Mouse (Mus musculus): ENCODE data around the gene Sncb. TPM values are rescaled to one million over a fixed set of nuclear protein-coding genes. Genes with fewer than 3 reads are reported as not detected.

Sncb gene
- polyA plus RNA-seq, 1 experiment from 2014 or later, result not detected

- peak; percentile 25 for DNase-seq (ENCODE audit: low spot score)
- ATAC-seq (ENCODE audit: insufficient number of reproducible peaks, low FRiP score, low TSS enrichment, low read depth), result no peak
- Histone ChIP-seq H3K27ac (replicated peaks; ENCODE audit: low read depth, low read length) (no peak overlapping the region), H3K9me3 (ENCODE audit: control insufficient read depth, low read length) (no peaks in the 10 kb centered on the region), H3K4me3 (ENCODE audit: low read depth, low read length) (peak overlapping the region; percentile 26), H3K4me1 (ENCODE audit: control insufficient read depth, insufficient read depth, low read length) (no peaks in the 10 kb centered on the region; the same call in 1 of the 2 replicates), H3K9ac (ENCODE audit: low read length) (no peak overlapping the region), H3K36me3 (ENCODE audit: control insufficient read depth, insufficient read depth, low read length) (no peaks in the 10 kb centered on the region), H3K27me3 (ENCODE audit: control insufficient read depth, insufficient read depth, low read length) (peaks cover 54% of the 10 kb centered on the region), H3K4me2 (ENCODE audit: low read depth, severe bottlenecking) (peak overlapping the region; percentile 49)
- WGBS, result 4% methylated on average over 44 of the region's 44 CpGs
Measured at GRCm38 (mm10) chr13:54765281-54766191, 859 bp downstream of the Sncb start.

- Histone ChIP-seq H3K9me3 (ENCODE audit: control insufficient read depth, low read length) (no peaks in the 10 kb centered on the region), H3K36me3 (ENCODE audit: control insufficient read depth, insufficient read depth, low read length) (no peaks in the 10 kb centered on the region), H3K4me3 (ENCODE audit: low read depth, low read length) (no peak overlapping the region), H3K4me2 (ENCODE audit: low read depth, severe bottlenecking) (no peak overlapping the region), H3K4me1 (ENCODE audit: control insufficient read depth, insufficient read depth, low read length) (peaks cover 17% of the 10 kb centered on the region), H3K27ac (replicated peaks; ENCODE audit: low read depth, low read length) (no peak overlapping the region), H3K27me3 (ENCODE audit: control insufficient read depth, insufficient read depth, low read length) (peaks cover 43% of the 10 kb centered on the region), H3K9ac (ENCODE audit: low read length) (no peak overlapping the region)
- DNase-seq (ENCODE audit: low spot score) (no peak), ATAC-seq (ENCODE audit: insufficient number of reproducible peaks, low FRiP score, low TSS enrichment, low read depth) (no peak)
- 86% methylated on average over 7 of the region's 7 CpGs for WGBS
Measured at GRCm38 (mm10) chr13:54760906-54761305, 5.5 kb downstream of the Sncb start.

GRCm38 (mm10) chr13:54760164-54760795, 6.1 kb downstream of the Sncb start:
- 47% methylated on average over 8 of the region's 8 CpGs for WGBS
- H3K27me3 ChIP-seq (ENCODE audit: control insufficient read depth, insufficient read depth, low read length), result peaks cover 38% of the 10 kb centered on the region
- H3K36me3 ChIP-seq (ENCODE audit: control insufficient read depth, insufficient read depth, low read length), result no peaks in the 10 kb centered on the region
- H3K27ac ChIP-seq (replicated peaks; ENCODE audit: low read depth, low read length), result no peak overlapping the region
- DNase-seq (ENCODE audit: low spot score) (peak; percentile 66), ATAC-seq (ENCODE audit: insufficient number of reproducible peaks, low FRiP score, low TSS enrichment, low read depth) (no peak)
- H3K4me2 ChIP-seq (ENCODE audit: low read depth, severe bottlenecking), result no peak overlapping the region
- H3K4me1 ChIP-seq (ENCODE audit: control insufficient read depth, insufficient read depth, low read length), result peaks cover 17% of the 10 kb centered on the region
- no peak overlapping the region for H3K9ac ChIP-seq (ENCODE audit: low read length)
- H3K9me3 ChIP-seq (ENCODE audit: control insufficient read depth, low read length), result no peaks in the 10 kb centered on the region
- H3K4me3 ChIP-seq (ENCODE audit: low read depth, low read length), result no peak overlapping the region

- Histone ChIP-seq H3K27me3 (ENCODE audit: control insufficient read depth, insufficient read depth, low read length) (peaks cover 31% of the 10 kb centered on the region), H3K27ac (replicated peaks; ENCODE audit: low read depth, low read length) (no peak overlapping the region), H3K9ac (ENCODE audit: low read length) (no peak overlapping the region), H3K4me3 (ENCODE audit: low read depth, low read length) (no peak overlapping the region), H3K9me3 (ENCODE audit: control insufficient read depth, low read length) (no peaks in the 10 kb centered on the region), H3K4me1 (ENCODE audit: control insufficient read depth, insufficient read depth, low read length) (peaks cover 17% of the 10 kb centered on the region), H3K4me2 (ENCODE audit: low read depth, severe bottlenecking) (no peak overlapping the region), H3K36me3 (ENCODE audit: control insufficient read depth, insufficient read depth, low read length) (no peaks in the 10 kb centered on the region)
- 20% methylated on average over 7 of the region's 7 CpGs for WGBS
- ATAC-seq (ENCODE audit: insufficient number of reproducible peaks, low FRiP score, low TSS enrichment, low read depth), result no peak
- DNase-seq (ENCODE audit: low spot score), result no peak
Measured at GRCm38 (mm10) chr13:54759496-54759895, 6.9 kb downstream of the Sncb start.

- no peak; the same call in 1 of the 2 replicates for ATAC-seq (ENCODE audit: insufficient number of reproducible peaks, low FRiP score, low TSS enrichment, low read depth)
- H3K9ac ChIP-seq (ENCODE audit: low read length), result no peak overlapping the region
Measured at GRCm38 (mm10) chr13:54758756-54759470, 7.5 kb downstream of the Sncb start.

GRCm38 (mm10) chr13:54758045-54758755, 8.2 kb downstream of the Sncb start:
- peaks cover 17% of the 10 kb centered on the region for H3K4me1 ChIP-seq (ENCODE audit: control insufficient read depth, insufficient read depth, low read length)
- H3K27ac ChIP-seq (replicated peaks; ENCODE audit: low read depth, low read length), result no peak overlapping the region
- H3K27me3 ChIP-seq (ENCODE audit: control insufficient read depth, insufficient read depth, low read length), result peaks cover 18% of the 10 kb centered on the region
- no peaks in the 10 kb centered on the region for H3K36me3 ChIP-seq (ENCODE audit: control insufficient read depth, insufficient read depth, low read length)
- H3K9ac ChIP-seq (ENCODE audit: low read length), result no peak overlapping the region
- H3K9me3 ChIP-seq (ENCODE audit: control insufficient read depth, low read length), result no peaks in the 10 kb centered on the region
- peak overlapping the region; percentile 30 for H3K4me3 ChIP-seq (ENCODE audit: low read depth, low read length)
- peak; percentile 95 for DNase-seq (ENCODE audit: low spot score)
- peak; percentile 81 for ATAC-seq (ENCODE audit: insufficient number of reproducible peaks, low FRiP score, low TSS enrichment, low read depth)
- WGBS, result under 1% methylated on average over 43 of the region's 43 CpGs
- peak overlapping the region; percentile 54 for H3K4me2 ChIP-seq (ENCODE audit: low read depth, severe bottlenecking)

More at GRCm38 (mm10) chr13:54758756-54759470, 7.5 kb downstream of the Sncb start:
- H3K36me3 ChIP-seq (ENCODE audit: control insufficient read depth, insufficient read depth, low read length), result no peaks in the 10 kb centered on the region
- no peak overlapping the region for H3K4me3 ChIP-seq (ENCODE audit: low read depth, low read length)
- no peak overlapping the region for H3K27ac ChIP-seq (replicated peaks; ENCODE audit: low read depth, low read length)
- H3K4me2 ChIP-seq (ENCODE audit: low read depth, severe bottlenecking), result peak overlapping the region; percentile 54; the same call in 1 of the 2 replicates
- DNase-seq (ENCODE audit: low spot score), result no peak
- H3K27me3 ChIP-seq (ENCODE audit: control insufficient read depth, insufficient read depth, low read length), result peaks cover 25% of the 10 kb centered on the region
- peaks cover 17% of the 10 kb centered on the region for H3K4me1 ChIP-seq (ENCODE audit: control insufficient read depth, insufficient read depth, low read length)
- H3K9me3 ChIP-seq (ENCODE audit: control insufficient read depth, low read length), result no peaks in the 10 kb centered on the region
- WGBS, result 1% methylated on average over 29 of the region's 29 CpGs

GRCm38 (mm10) chr13:54757093-54757830, 9.1 kb downstream of the Sncb start:
- H3K4me2 ChIP-seq (ENCODE audit: low read depth, severe bottlenecking), result peak overlapping the region; percentile 54
- no peak overlapping the region for H3K27ac ChIP-seq (replicated peaks; ENCODE audit: low read depth, low read length)
- H3K36me3 ChIP-seq (ENCODE audit: control insufficient read depth, insufficient read depth, low read length), result no peaks in the 10 kb centered on the region
- H3K27me3 ChIP-seq (ENCODE audit: control insufficient read depth, insufficient read depth, low read length), result peaks cover 14% of the 10 kb centered on the region
- peaks cover 17% of the 10 kb centered on the region for H3K4me1 ChIP-seq (ENCODE audit: control insufficient read depth, insufficient read depth, low read length)
- H3K4me3 ChIP-seq (ENCODE audit: low read depth, low read length), result no peak overlapping the region
- ATAC-seq (ENCODE audit: insufficient number of reproducible peaks, low FRiP score, low TSS enrichment, low read depth) (no peak), DNase-seq (ENCODE audit: low spot score) (no peak)
- no peaks in the 10 kb centered on the region for H3K9me3 ChIP-seq (ENCODE audit: control insufficient read depth, low read length)
- H3K9ac ChIP-seq (ENCODE audit: low read length), result no peak overlapping the region
- 50% methylated on average over 10 of the region's 10 CpGs for WGBS

All from limb, embryonic 11.5 days (tissue).